Mouse (Mus musculus) thymus, adult 18-20 months (tissue): ENCODE measurements around the gene Mroh2a.

ENCODE experiments used
- DNase-seq, 2 experiments: peaks; one replicate each; pipeline ENCODE4 v3.0.0; 2022; ENCODE audit warnings: mixed read lengths in 2 of 2

Gene Mroh2a

GRCm38 (mm10) chr1:88279111-88280005 is 52.6 kb downstream of the Mroh2a start:
- DNase-seq: no peak

- DNase-seq: no peak
These were observed 53.4 kb downstream of the Mroh2a start for GRCm38 (mm10) chr1:88280006-88280690.

GRCm38 (mm10) chr1:88282301-88282700 is 55.5 kb downstream of the Mroh2a start:
- no peak for DNase-seq

- no peak for DNase-seq
These were observed 56.8 kb downstream of the Mroh2a start for GRCm38 (mm10) chr1:88283376-88284227.

- DNase-seq: no peak
These were observed 57.6 kb downstream of the Mroh2a start for GRCm38 (mm10) chr1:88284228-88284945.

- DNase-seq: no peak
These were observed 58.1 kb downstream of the Mroh2a start for GRCm38 (mm10) chr1:88284946-88285320.

- no peak for DNase-seq
These were observed 58.9 kb downstream of the Mroh2a start for GRCm38 (mm10) chr1:88285652-88286051.

- no peak for DNase-seq
These were observed 59.5 kb downstream of the Mroh2a start for GRCm38 (mm10) chr1:88286136-88286845.

- DNase-seq: no peak
These were observed 60.3 kb downstream of the Mroh2a start for GRCm38 (mm10) chr1:88286887-88287696.

GRCm38 (mm10) chr1:88287697-88287980 is 60.9 kb downstream of the Mroh2a start:
- no peak for DNase-seq

GRCm38 (mm10) chr1:88288056-88288788 is 61.4 kb downstream of the Mroh2a start:
- no peak for DNase-seq

GRCm38 (mm10) chr1:88288789-88289127 is 62.0 kb downstream of the Mroh2a start:
- no peak for DNase-seq

- no peak for DNase-seq
These were observed 62.4 kb downstream of the Mroh2a start for GRCm38 (mm10) chr1:88289152-88289551.

GRCm38 (mm10) chr1:88289917-88290316 is 63.1 kb downstream of the Mroh2a start:
- no peak for DNase-seq

- DNase-seq: no peak
These were observed 63.7 kb downstream of the Mroh2a start for GRCm38 (mm10) chr1:88290511-88290910.

GRCm38 (mm10) chr1:88291409-88292005 is 64.7 kb downstream of the Mroh2a start:
- DNase-seq: no peak

- no peak for DNase-seq
These were observed 65.3 kb downstream of the Mroh2a start for GRCm38 (mm10) chr1:88292057-88292456.

- no peak for DNase-seq
These were observed 67.9 kb downstream of the Mroh2a start for GRCm38 (mm10) chr1:88294650-88295049.

- DNase-seq: no peak
These were observed 69.6 kb downstream of the Mroh2a start for GRCm38 (mm10) chr1:88296171-88296920.
